Mouse (Mus musculus) forelimb bud, embryonic 11.5 days (tissue): ENCODE data around the gene Kifc3.

ENCODE experiments used
- DNase-seq: peaks from one replicate; pipeline ENCODE4 v3.0.0-alpha.2; 2012; ENCODE audit warnings: low read depth, low spot score

Gene Kifc3

GRCm38 (mm10) chr8:95157145-95157544 is 45.5 kb downstream of the Kifc3 start:
- DNase-seq = no peak

GRCm38 (mm10) chr8:95156108-95156507 is 46.5 kb downstream of the Kifc3 start:
- DNase-seq = no peak

GRCm38 (mm10) chr8:95155361-95155760 is 47.3 kb downstream of the Kifc3 start:
- no peak for DNase-seq

GRCm38 (mm10) chr8:95154654-95155053 is 48.0 kb downstream of the Kifc3 start:
- DNase-seq = no peak

- DNase-seq = no peak
These were observed 48.6 kb downstream of the Kifc3 start for GRCm38 (mm10) chr8:95154056-95154455.

- no peak for DNase-seq
These were observed 52.0 kb downstream of the Kifc3 start for GRCm38 (mm10) chr8:95150608-95151007.

GRCm38 (mm10) chr8:95149426-95149825 is 53.2 kb downstream of the Kifc3 start:
- DNase-seq = no peak

GRCm38 (mm10) chr8:95146846-95147245 is 55.8 kb downstream of the Kifc3 start:
- DNase-seq = no peak

GRCm38 (mm10) chr8:95146044-95146745 is 56.4 kb downstream of the Kifc3 start:
- DNase-seq = no peak

- no peak for DNase-seq
These were observed 58.0 kb downstream of the Kifc3 start for GRCm38 (mm10) chr8:95144631-95145015.

GRCm38 (mm10) chr8:95143805-95144630 is 58.6 kb downstream of the Kifc3 start:
- no peak for DNase-seq

GRCm38 (mm10) chr8:95142985-95143804 is 59.4 kb downstream of the Kifc3 start:
- DNase-seq = no peak

- peak; percentile 42 for DNase-seq
These were observed 60.4 kb downstream of the Kifc3 start for GRCm38 (mm10) chr8:95142075-95142831.

- DNase-seq = no peak
These were observed 61.0 kb downstream of the Kifc3 start for GRCm38 (mm10) chr8:95141469-95142074.

- no peak for DNase-seq
These were observed 61.6 kb downstream of the Kifc3 start for GRCm38 (mm10) chr8:95141026-95141425.

- DNase-seq = no peak
These were observed 62.1 kb downstream of the Kifc3 start for GRCm38 (mm10) chr8:95140555-95140954.

- DNase-seq = no peak
These were observed 63.6 kb downstream of the Kifc3 start for GRCm38 (mm10) chr8:95139051-95139365.

- no peak for DNase-seq
These were observed 64.1 kb downstream of the Kifc3 start for GRCm38 (mm10) chr8:95138341-95139050.

- peak; percentile 48 for DNase-seq
These were observed 64.9 kb downstream of the Kifc3 start for GRCm38 (mm10) chr8:95137641-95138098.

- DNase-seq = no peak
These were observed 65.4 kb downstream of the Kifc3 start for GRCm38 (mm10) chr8:95137201-95137600.
